Mouse (Mus musculus) ovary, postnatal 36 days (tissue): ENCODE measurements around the gene Syap1.
"Not testable (repeated sequence)": the region's sequence is repeated elsewhere in the genome, so short reads cannot be mapped to it uniquely, and the experiment has no call there.

ENCODE experiments used
- DNase-seq: peaks from one replicate; pipeline ENCODE4 v3.0.0; 2022; ENCODE audit warnings: low spot score, mixed read lengths

Gene Syap1

GRCm38 (mm10) chrX:162887931-162888511 lies at the start of gene Syap1:
Gene Syap1 (minus strand): TSS chrX:162888447.
- peak; percentile 82 for DNase-seq

- no peak for DNase-seq
Measured at GRCm38 (mm10) chrX:162931467-162931866, 43.2 kb upstream of the Syap1 start.

- DNase-seq = no peak
Measured at GRCm38 (mm10) chrX:162921487-162922125, 33.4 kb upstream of the Syap1 start.

- peak; percentile 16 for DNase-seq
Measured at GRCm38 (mm10) chrX:162915697-162916096, 27.4 kb upstream of the Syap1 start.

GRCm38 (mm10) chrX:162913651-162914050 lies 25.4 kb upstream of the Syap1 start:
- DNase-seq = no peak

- DNase-seq = no peak
Measured at GRCm38 (mm10) chrX:162907554-162907953, 19.3 kb upstream of the Syap1 start.

GRCm38 (mm10) chrX:162902040-162902734 lies 13.9 kb upstream of the Syap1 start:
- peak; percentile 31 for DNase-seq

- peak; percentile 51 for DNase-seq
Measured at GRCm38 (mm10) chrX:162901371-162902039, 13.3 kb upstream of the Syap1 start.

GRCm38 (mm10) chrX:162900938-162901337 lies 12.7 kb upstream of the Syap1 start, which contains the start of gene Ctps2:
Gene Ctps2 (plus strand): TSS chrX:162901238.
- no peak for DNase-seq

- DNase-seq = not testable (repeated sequence)
Measured at GRCm38 (mm10) chrX:162888575-162889223, 452 bp upstream of the Syap1 start.

GRCm38 (mm10) chrX:162878236-162878635 lies 10.0 kb downstream of the Syap1 start:
- DNase-seq = no peak

GRCm38 (mm10) chrX:162873761-162874160 lies 14.5 kb downstream of the Syap1 start:
- DNase-seq = no peak

- peak; percentile 25 for DNase-seq
Measured at GRCm38 (mm10) chrX:162871734-162872517, 16.3 kb downstream of the Syap1 start.

- no peak for DNase-seq
Measured at GRCm38 (mm10) chrX:162868294-162868965, 19.8 kb downstream of the Syap1 start.

GRCm38 (mm10) chrX:162848682-162849081 lies 39.6 kb downstream of the Syap1 start:
- no peak for DNase-seq

- no peak for DNase-seq
Measured at GRCm38 (mm10) chrX:162845531-162845930, 42.7 kb downstream of the Syap1 start.

GRCm38 (mm10) chrX:162844447-162845100 lies 43.7 kb downstream of the Syap1 start:
- DNase-seq = no peak

- no peak for DNase-seq
Measured at GRCm38 (mm10) chrX:162832101-162832500, 56.1 kb downstream of the Syap1 start.

- DNase-seq = no peak
Measured at GRCm38 (mm10) chrX:162831542-162831941, 56.7 kb downstream of the Syap1 start.

GRCm38 (mm10) chrX:162831036-162831435 lies 57.2 kb downstream of the Syap1 start:
- no peak for DNase-seq
